Mouse (Mus musculus) spleen, adult 2 months (tissue): Measurements from ENCODE around the gene Pou5f1. TPM values are rescaled to one million over a fixed set of nuclear protein-coding genes. Genes with fewer than 3 reads are reported as not detected.

Experiments
- DNase-seq, 2 experiments: peaks; one replicate each; pipeline versions ENCODE4 v3.0.0 to v3.0.0-alpha.2; 2012 to 2021; ENCODE audit warnings: low spot score in 2 of 2, low read depth in 1 of 2
- H3K27ac ChIP-seq: fragments of 200-500 bp; 2 replicates; pipeline ENCODE4 v1.5.1; 2012; ENCODE audit warnings: low read length, inconsistent platforms; ENCODE audit not compliant: insufficient read depth
- H3K27me3 ChIP-seq: fragments of 200-500 bp; 2 replicates; pipeline ENCODE4 v1.6.1; 2012; ENCODE audit warnings: mild to moderate bottlenecking, moderate library complexity, low read length, inconsistent platforms; ENCODE audit not compliant: control insufficient read depth, insufficient read depth
- H3K36me3 ChIP-seq: fragments of 200-500 bp; 2 replicates; pipeline ENCODE4 v1.6.1; 2012; ENCODE audit warnings: mild to moderate bottlenecking, low read length, inconsistent platforms; ENCODE audit not compliant: control insufficient read depth, insufficient read depth
- H3K4me1 ChIP-seq: fragments of 200-500 bp; 2 replicates; pipeline ENCODE4 v1.6.1; 2011; ENCODE audit warnings: inconsistent platforms; ENCODE audit not compliant: control insufficient read depth, insufficient read depth, insufficient read length
- H3K4me3 ChIP-seq: fragments of 200-500 bp; 2 replicates; pipeline ENCODE4 v1.5.1; 2011; ENCODE audit warnings: mild to moderate bottlenecking, inconsistent platforms; ENCODE audit not compliant: insufficient read depth, insufficient read length; ENCODE audit errors: extremely low read depth
- CTCF ChIP-seq: fragments of 200-500 bp; IDR thresholded peaks from 2 replicates; pipeline ENCODE4 v1.5.1; 2011; ENCODE audit warnings: mild to moderate bottlenecking, inconsistent platforms; ENCODE audit not compliant: insufficient read depth, insufficient read length, insufficient replicate concordance; ENCODE audit errors: extremely low read depth
- POLR2A ChIP-seq: fragments of 200-500 bp; IDR thresholded peaks from 2 replicates; pipeline ENCODE4 v1.6.1; 2011; ENCODE audit warnings: low read depth, low read length, inconsistent platforms
- WGBS: fragments of 180-500 bp; shearing (Covaris S2); methylation state at CpG from one replicate; pipeline ENCODE4 v1.1.7; 2018; 5-methylcytosine and 5-hydroxymethylcytosine counted together
- polyA plus RNA-seq: library from polyadenylated mRNA; depleted of rRNA; stranded (reverse); fragments of >200 nt; gene quantifications from 2 replicates; pipeline ENCODE4 v1.2.3, GENCODE M21; 2012

Gene Pou5f1
- polyA plus RNA-seq, 1 experiment = not detected

- TF ChIP-seq CTCF (no peak), POLR2A (no peak)
- Histone ChIP-seq H3K36me3 (no peaks in the 10 kb centered on the region), H3K4me1 (no peaks in the 10 kb centered on the region; the same call in 1 of the 2 replicates), H3K27me3 (no peaks in the 10 kb centered on the region), H3K4me3 (no peak overlapping the region), H3K27ac (no peak overlapping the region)
- 78% methylated on average over 15 of the region's 15 CpGs for WGBS
- no peak for DNase-seq
Measured at GRCm38 (mm10) chr17:35542761-35543411, 37.1 kb downstream of the Pou5f1 start.

GRCm38 (mm10) chr17:35543412-35543861, 37.6 kb downstream of the Pou5f1 start:
- H3K27me3 ChIP-seq = no peaks in the 10 kb centered on the region
- H3K27ac ChIP-seq = no peak overlapping the region
- no peak for DNase-seq
- WGBS = 64% methylated on average over 14 of the region's 14 CpGs
- no peaks in the 10 kb centered on the region for H3K36me3 ChIP-seq
- TF ChIP-seq POLR2A = no peak
- TF ChIP-seq CTCF = no peak
- H3K4me1 ChIP-seq = no peaks in the 10 kb centered on the region; the same call in 1 of the 2 replicates
- no peak overlapping the region for H3K4me3 ChIP-seq

GRCm38 (mm10) chr17:35544001-35544400, 38.2 kb downstream of the Pou5f1 start:
- DNase-seq = no peak
- WGBS = 56% methylated on average over 6 of the region's 6 CpGs
- no peak overlapping the region for H3K4me3 ChIP-seq
- H3K4me1 ChIP-seq = no peaks in the 10 kb centered on the region; the same call in 1 of the 2 replicates
- no peaks in the 10 kb centered on the region for H3K36me3 ChIP-seq
- no peaks in the 10 kb centered on the region for H3K27me3 ChIP-seq
- no peak for TF ChIP-seq CTCF
- no peak for TF ChIP-seq POLR2A
- no peak overlapping the region for H3K27ac ChIP-seq

- TF ChIP-seq POLR2A (no peak), CTCF (peak; percentile 48; the same call in 1 of the 2 replicates)
- H3K4me3 ChIP-seq = no peak overlapping the region
- H3K27me3 ChIP-seq = no peaks in the 10 kb centered on the region
- no peaks in the 10 kb centered on the region for H3K36me3 ChIP-seq
- 37% methylated on average over 6 of the region's 6 CpGs for WGBS
- no peaks in the 10 kb centered on the region; the same call in 1 of the 2 replicates for H3K4me1 ChIP-seq
- DNase-seq = peak in 1 of 2 experiments; percentile 37
- no peak overlapping the region for H3K27ac ChIP-seq
Measured at GRCm38 (mm10) chr17:35544680-35545079, 38.9 kb downstream of the Pou5f1 start.

- Histone ChIP-seq H3K36me3 (no peaks in the 10 kb centered on the region), H3K4me1 (no peaks in the 10 kb centered on the region; the same call in 1 of the 2 replicates), H3K4me3 (no peak overlapping the region), H3K27ac (no peak overlapping the region), H3K27me3 (no peaks in the 10 kb centered on the region)
- 76% methylated on average over 2 of the region's 2 CpGs for WGBS
- TF ChIP-seq CTCF = no peak
- TF ChIP-seq POLR2A = no peak
- no peak for DNase-seq
Measured at GRCm38 (mm10) chr17:35547465-35547864, 41.6 kb downstream of the Pou5f1 start.

GRCm38 (mm10) chr17:35548636-35549035, 42.8 kb downstream of the Pou5f1 start:
- WGBS = 30% methylated on average over 5 of the region's 5 CpGs
- DNase-seq = no peak
- no peak overlapping the region for H3K27ac ChIP-seq
- TF ChIP-seq POLR2A (no peak), CTCF (no peak)
- H3K36me3 ChIP-seq = no peaks in the 10 kb centered on the region
- no peaks in the 10 kb centered on the region for H3K27me3 ChIP-seq
- H3K4me3 ChIP-seq = no peak overlapping the region
- no peaks in the 10 kb centered on the region; the same call in 1 of the 2 replicates for H3K4me1 ChIP-seq

GRCm38 (mm10) chr17:35549437-35550142, 43.8 kb downstream of the Pou5f1 start:
- Histone ChIP-seq H3K27ac (peak overlapping the region; percentile 53), H3K4me3 (no peak overlapping the region), H3K36me3 (no peaks in the 10 kb centered on the region), H3K4me1 (no peaks in the 10 kb centered on the region), H3K27me3 (no peaks in the 10 kb centered on the region)
- DNase-seq = no peak
- 60% methylated on average over 15 of the region's 15 CpGs for WGBS
- TF ChIP-seq CTCF (no peak), POLR2A (no peak)
